Mouse (Mus musculus): ENCODE results near the gene Arhgap45. TPM values are rescaled to one million over a fixed set of nuclear protein-coding genes. Genes with fewer than 3 reads are reported as not detected.

The Arhgap45 gene
- polyA plus RNA-seq, 1 experiment: 375 TPM

GRCm38 (mm10) chr10:79976071-79976721, 40.3 kb upstream of the Arhgap45 start:
- Histone ChIP-seq H3K36me3 (replicated peaks; ENCODE audit: low read length) (peaks cover 83% of the 10 kb centered on the region), H3K4me3 (replicated peaks) (peak overlapping the region; percentile 64)

GRCm38 (mm10) chr10:79976722-79977107, 39.7 kb upstream of the Arhgap45 start:
- Histone ChIP-seq H3K36me3 (replicated peaks; ENCODE audit: low read length) (peaks cover 88% of the 10 kb centered on the region), H3K27me3 (replicated peaks) (peaks cover 14% of the 10 kb centered on the region), H3K4me1 (peaks cover 39% of the 10 kb centered on the region), H3K9me3 (peaks cover 25% of the 10 kb centered on the region), H3K4me3 (replicated peaks) (no peak overlapping the region)
- TF ChIP-seq FLI1 (IDR thresholded peaks at IDR 0.05; ENCODE audit: low read length) (no peak), GATA1 (IDR thresholded peaks at IDR 0.05; ENCODE audit: borderline replicate concordance, low read length) (no peak)

More at GRCm38 (mm10) chr10:79976071-79976721, 40.3 kb upstream of the Arhgap45 start:
- H3K9me3 ChIP-seq: peaks cover 25% of the 10 kb centered on the region
- peaks cover 19% of the 10 kb centered on the region for H3K27me3 ChIP-seq (replicated peaks)
- TF ChIP-seq FLI1 (IDR thresholded peaks at IDR 0.05; ENCODE audit: low read length) (no peak), GATA1 (IDR thresholded peaks at IDR 0.05; ENCODE audit: borderline replicate concordance, low read length) (no peak)
- H3K4me1 ChIP-seq: peaks cover 39% of the 10 kb centered on the region

- Histone ChIP-seq H3K4me3 (replicated peaks) (no peak overlapping the region), H3K9me3 (peaks cover 25% of the 10 kb centered on the region), H3K27me3 (replicated peaks) (peaks cover 8% of the 10 kb centered on the region), H3K4me1 (peaks cover 44% of the 10 kb centered on the region), H3K36me3 (replicated peaks; ENCODE audit: low read length) (peaks cover 91% of the 10 kb centered on the region)
- TF ChIP-seq GATA1 (IDR thresholded peaks at IDR 0.05; ENCODE audit: borderline replicate concordance, low read length) (no peak), FLI1 (IDR thresholded peaks at IDR 0.05; ENCODE audit: low read length) (no peak)
Measured at GRCm38 (mm10) chr10:79977324-79977723, 39.1 kb upstream of the Arhgap45 start.

GRCm38 (mm10) chr10:79978061-79978460, 38.4 kb upstream of the Arhgap45 start:
- peaks cover 95% of the 10 kb centered on the region for H3K36me3 ChIP-seq (replicated peaks; ENCODE audit: low read length)

GRCm38 (mm10) chr10:79979401-79980155, 36.9 kb upstream of the Arhgap45 start:
- Histone ChIP-seq H3K9me3 (peaks cover 25% of the 10 kb centered on the region), H3K27me3 (replicated peaks) (no peaks in the 10 kb centered on the region), H3K36me3 (replicated peaks; ENCODE audit: low read length) (peaks cover 80% of the 10 kb centered on the region), H3K4me3 (replicated peaks) (peak overlapping the region; percentile 56), H3K4me1 (peaks cover 55% of the 10 kb centered on the region)
- TF ChIP-seq FLI1 (IDR thresholded peaks at IDR 0.05; ENCODE audit: low read length): no peak
- no peak for TF ChIP-seq GATA1 (IDR thresholded peaks at IDR 0.05; ENCODE audit: borderline replicate concordance, low read length)

More at GRCm38 (mm10) chr10:79978061-79978460, 38.4 kb upstream of the Arhgap45 start:
- peak overlapping the region; percentile 23 for H3K4me3 ChIP-seq (replicated peaks)
- TF ChIP-seq FLI1 (IDR thresholded peaks at IDR 0.05; ENCODE audit: low read length) (no peak), GATA1 (IDR thresholded peaks at IDR 0.05; ENCODE audit: borderline replicate concordance, low read length) (no peak)
- peaks cover 48% of the 10 kb centered on the region for H3K4me1 ChIP-seq
- peaks cover 25% of the 10 kb centered on the region for H3K9me3 ChIP-seq
- peaks cover 1% of the 10 kb centered on the region for H3K27me3 ChIP-seq (replicated peaks)

GRCm38 (mm10) chr10:79983205-79983604, 33.2 kb upstream of the Arhgap45 start:
- TF ChIP-seq FLI1 (IDR thresholded peaks at IDR 0.05; ENCODE audit: low read length) (no peak), GATA1 (IDR thresholded peaks at IDR 0.05; ENCODE audit: borderline replicate concordance, low read length) (no peak)
- H3K27me3 ChIP-seq (replicated peaks): no peaks in the 10 kb centered on the region
- no peaks in the 10 kb centered on the region for H3K9me3 ChIP-seq
- H3K4me1 ChIP-seq: peaks cover 79% of the 10 kb centered on the region
- H3K4me3 ChIP-seq (replicated peaks): peak overlapping the region; percentile 97
- H3K36me3 ChIP-seq (replicated peaks; ENCODE audit: low read length): peaks cover 45% of the 10 kb centered on the region

- Histone ChIP-seq H3K27me3 (replicated peaks) (no peaks in the 10 kb centered on the region), H3K4me3 (replicated peaks) (peak overlapping the region; percentile 97), H3K4me1 (peaks cover 84% of the 10 kb centered on the region), H3K36me3 (replicated peaks; ENCODE audit: low read length) (peaks cover 41% of the 10 kb centered on the region), H3K9me3 (no peaks in the 10 kb centered on the region)
- no peak for TF ChIP-seq GATA1 (IDR thresholded peaks at IDR 0.05; ENCODE audit: borderline replicate concordance, low read length)
- no peak for TF ChIP-seq FLI1 (IDR thresholded peaks at IDR 0.05; ENCODE audit: low read length)
Measured at GRCm38 (mm10) chr10:79983670-79984069, 32.8 kb upstream of the Arhgap45 start.

- Histone ChIP-seq H3K27me3 (replicated peaks) (no peaks in the 10 kb centered on the region), H3K4me1 (peaks cover 84% of the 10 kb centered on the region), H3K4me3 (replicated peaks) (peak within 1 kb of the TSS; percentile 97), H3K9me3 (no peaks in the 10 kb centered on the region), H3K36me3 (replicated peaks; ENCODE audit: low read length) (peaks cover 38% of the 10 kb centered on the region)
- TF ChIP-seq GATA1 (IDR thresholded peaks at IDR 0.05; ENCODE audit: borderline replicate concordance, low read length) (no peak), FLI1 (IDR thresholded peaks at IDR 0.05; ENCODE audit: low read length) (no peak)
Measured at GRCm38 (mm10) chr10:79984195-79984816, 32.1 kb upstream of the Arhgap45 start, which contains the start of gene Tmem259. Tmem259 (minus strand) TSS chr10:79984330.

- no peak for TF ChIP-seq FLI1 (IDR thresholded peaks at IDR 0.05; ENCODE audit: low read length)
- TF ChIP-seq GATA1 (IDR thresholded peaks at IDR 0.05; ENCODE audit: borderline replicate concordance, low read length): no peak
- H3K4me3 ChIP-seq (replicated peaks): peak overlapping the region; percentile 97
- H3K4me1 ChIP-seq: peaks cover 84% of the 10 kb centered on the region
- no peaks in the 10 kb centered on the region for H3K9me3 ChIP-seq
- H3K36me3 ChIP-seq (replicated peaks; ENCODE audit: low read length): peaks cover 38% of the 10 kb centered on the region
- H3K27me3 ChIP-seq (replicated peaks): no peaks in the 10 kb centered on the region
Measured at GRCm38 (mm10) chr10:79984871-79985270, 31.6 kb upstream of the Arhgap45 start.

All from megakaryocyte, embryonic 14.5 days (primary cell).